Mouse (Mus musculus): ENCODE data around the gene Prpf40b.

The Prpf40b gene

DNA sequence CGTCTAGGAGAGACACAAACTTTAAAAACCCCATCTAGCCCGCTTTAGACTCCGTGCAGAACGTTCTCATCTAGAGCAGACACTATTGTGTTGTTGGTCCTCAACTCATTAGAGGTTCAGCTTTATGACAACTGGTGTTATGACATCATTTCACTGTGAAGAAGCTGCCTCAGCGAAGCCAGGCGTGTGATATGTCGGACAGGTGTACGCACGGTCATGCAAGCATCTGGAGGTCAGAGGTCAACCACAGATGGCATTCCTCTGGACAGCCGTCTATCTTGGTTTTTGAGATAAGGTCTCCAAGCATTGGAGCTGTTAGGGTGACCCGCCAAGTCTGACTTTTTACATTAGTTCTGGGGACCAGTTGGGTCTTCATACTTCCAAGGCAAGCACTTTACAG lies 4.3 kb upstream of the Prpf40b start:
- no peak for DNase-seq (ENCODE audit: low spot score in 2 of 2)

DNA sequence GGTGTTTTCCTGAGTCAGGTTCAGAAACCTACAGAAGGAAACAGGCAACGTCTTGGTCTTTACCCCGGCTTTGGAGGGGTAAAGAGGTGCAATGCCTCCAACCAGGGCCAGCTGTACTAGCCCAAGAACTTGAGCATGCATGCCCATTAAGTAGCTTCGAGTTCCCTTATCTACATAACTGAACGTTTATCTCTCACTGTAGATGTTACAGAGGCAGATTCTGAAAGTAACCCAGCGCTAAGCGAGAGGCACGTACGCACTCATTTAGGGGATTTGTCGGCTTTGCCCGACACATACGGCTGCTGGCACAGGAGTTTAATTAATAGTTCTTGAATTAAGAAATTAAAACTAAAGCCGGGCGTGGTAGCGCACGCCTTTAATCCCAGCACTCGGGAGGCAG lies 600 bp upstream of the Prpf40b start:
- no peak for DNase-seq (ENCODE audit: low spot score in 2 of 2)

DNA sequence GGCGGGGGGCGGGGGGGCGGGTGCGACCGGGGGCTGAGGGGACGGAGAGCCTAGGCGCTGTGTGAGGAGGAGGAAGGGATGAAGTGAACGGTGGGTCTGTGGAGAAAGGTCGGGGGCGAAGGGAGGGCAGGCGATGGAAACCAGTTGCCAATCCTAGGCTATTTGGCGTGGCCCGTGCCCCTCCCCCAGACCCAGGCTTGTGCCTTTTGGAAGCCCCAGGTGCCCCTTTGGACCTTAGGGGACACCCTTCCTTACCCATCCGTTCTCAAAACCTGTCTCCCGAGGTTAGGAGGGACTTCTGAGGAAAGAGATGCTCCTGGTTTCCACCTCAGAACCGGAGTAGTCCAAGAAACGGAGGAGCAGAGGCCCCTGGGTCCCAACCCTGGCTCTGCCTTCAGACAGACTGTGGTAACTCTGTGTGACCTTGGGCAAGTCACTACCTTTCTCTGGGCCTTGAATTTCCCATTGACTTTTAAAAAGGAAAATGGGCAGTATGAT lies 646 bp downstream of the Prpf40b start, which contains the start of gene Fam186b:
Gene Fam186b, minus strand, starts transcription at position 405 of the 498 bp plus-strand sequence.
- no peak for DNase-seq (ENCODE audit: low spot score in 2 of 2)

DNA sequence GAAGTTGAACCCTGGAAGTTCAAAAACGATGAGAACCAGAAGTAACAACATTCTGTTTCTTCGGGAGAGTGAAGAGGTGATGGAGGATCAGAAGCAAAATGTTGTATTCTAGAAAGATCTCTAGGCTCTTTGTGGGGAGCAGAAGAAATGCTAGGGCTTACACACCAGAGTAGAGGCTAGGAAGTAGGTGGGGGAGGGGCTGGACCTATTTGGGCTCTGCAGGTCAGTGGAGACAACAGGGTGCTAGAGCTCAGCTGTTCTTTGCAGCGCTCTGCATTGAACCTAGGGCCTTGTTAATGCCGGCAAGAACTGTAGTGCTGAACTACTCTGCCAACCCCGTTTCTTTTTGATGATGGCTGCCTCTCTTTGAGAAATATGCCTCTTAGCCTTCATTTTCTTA lies 1.3 kb downstream of the Prpf40b start:
- no peak for DNase-seq (ENCODE audit: low spot score in 2 of 2)

DNA sequence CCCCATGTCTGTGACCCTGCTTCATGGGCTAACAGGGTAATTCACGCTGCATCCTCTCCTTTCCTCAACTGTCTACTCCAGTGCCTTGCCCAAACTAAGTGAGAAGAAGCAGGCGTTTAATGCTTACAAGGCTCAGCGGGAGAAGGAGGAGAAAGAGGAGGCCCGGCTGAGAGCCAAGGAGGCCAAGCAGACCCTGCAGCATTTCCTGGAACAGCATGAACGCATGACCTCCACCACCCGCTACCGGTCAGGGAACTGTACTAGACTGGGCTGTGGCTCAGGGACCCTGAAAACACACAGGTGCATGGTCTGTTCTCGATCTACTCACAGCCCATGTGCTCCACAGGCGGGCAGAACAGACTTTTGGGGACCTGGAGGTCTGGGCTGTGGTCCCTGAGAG lies 12.6 kb downstream of the Prpf40b start:
- DNase-seq (ENCODE audit: low spot score in 2 of 2), result no peak

DNA sequence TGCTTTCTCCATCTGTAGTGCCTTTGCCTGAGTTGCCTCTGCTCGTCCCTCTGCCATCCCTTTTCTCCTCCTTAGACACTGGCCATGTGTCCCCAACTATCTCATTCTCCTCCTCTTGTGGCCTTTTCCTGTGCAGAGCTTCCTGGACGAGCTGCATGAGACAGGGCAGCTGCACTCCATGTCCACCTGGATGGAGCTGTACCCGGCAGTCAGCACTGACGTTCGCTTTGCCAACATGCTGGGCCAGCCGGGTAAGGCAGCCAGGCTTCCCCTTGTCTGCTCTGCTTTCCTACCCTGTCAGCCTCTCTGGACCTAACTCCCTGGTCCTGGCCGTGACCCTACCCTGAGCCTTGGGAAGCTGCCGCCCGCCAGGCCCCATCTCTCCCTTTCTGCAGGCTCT lies 14.7 kb downstream of the Prpf40b start:
- no peak for DNase-seq (ENCODE audit: low spot score in 2 of 2)

DNA sequence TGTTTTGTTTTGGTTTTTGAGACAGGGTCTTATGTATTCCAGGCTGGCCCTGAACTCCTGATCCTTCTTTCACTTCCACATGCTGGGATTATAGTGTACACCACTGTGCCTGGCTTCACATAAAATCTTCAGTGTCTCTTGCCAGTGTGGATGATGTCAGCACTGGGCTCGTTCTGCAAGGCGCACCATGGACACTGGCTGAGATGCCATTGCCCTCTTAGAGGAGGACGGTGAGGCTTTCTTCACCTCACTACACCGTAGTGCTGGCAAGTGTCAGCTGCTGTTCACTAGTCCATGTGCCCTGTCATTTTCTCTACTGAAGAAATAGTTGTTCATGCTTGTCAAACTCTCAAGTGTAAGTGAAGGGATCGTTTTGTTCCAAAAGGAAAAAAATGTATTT lies 15.7 kb downstream of the Prpf40b start:
- DNase-seq (ENCODE audit: low spot score in 2 of 2), result no peak

DNA sequence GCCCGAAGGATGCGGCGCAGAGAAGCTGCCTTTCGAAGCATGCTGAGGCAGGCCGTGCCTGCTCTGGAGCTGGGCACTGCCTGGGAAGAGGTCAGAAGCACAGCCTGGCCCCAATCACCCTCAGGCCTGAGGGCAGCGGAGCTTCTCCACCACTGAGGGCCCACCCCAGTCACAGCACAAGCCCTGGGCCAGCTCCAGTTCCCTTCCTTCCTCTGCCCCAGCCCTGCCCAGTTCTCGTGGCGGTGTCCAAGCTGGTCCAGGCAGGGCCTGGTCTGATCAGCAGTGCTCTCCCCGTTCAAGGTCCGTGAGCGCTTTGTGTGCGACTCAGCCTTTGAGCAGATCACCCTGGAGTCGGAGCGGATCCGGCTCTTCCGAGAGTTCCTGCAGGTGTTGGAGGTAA lies 20.0 kb downstream of the Prpf40b start:
- no peak for DNase-seq (ENCODE audit: low spot score in 2 of 2)

DNA sequence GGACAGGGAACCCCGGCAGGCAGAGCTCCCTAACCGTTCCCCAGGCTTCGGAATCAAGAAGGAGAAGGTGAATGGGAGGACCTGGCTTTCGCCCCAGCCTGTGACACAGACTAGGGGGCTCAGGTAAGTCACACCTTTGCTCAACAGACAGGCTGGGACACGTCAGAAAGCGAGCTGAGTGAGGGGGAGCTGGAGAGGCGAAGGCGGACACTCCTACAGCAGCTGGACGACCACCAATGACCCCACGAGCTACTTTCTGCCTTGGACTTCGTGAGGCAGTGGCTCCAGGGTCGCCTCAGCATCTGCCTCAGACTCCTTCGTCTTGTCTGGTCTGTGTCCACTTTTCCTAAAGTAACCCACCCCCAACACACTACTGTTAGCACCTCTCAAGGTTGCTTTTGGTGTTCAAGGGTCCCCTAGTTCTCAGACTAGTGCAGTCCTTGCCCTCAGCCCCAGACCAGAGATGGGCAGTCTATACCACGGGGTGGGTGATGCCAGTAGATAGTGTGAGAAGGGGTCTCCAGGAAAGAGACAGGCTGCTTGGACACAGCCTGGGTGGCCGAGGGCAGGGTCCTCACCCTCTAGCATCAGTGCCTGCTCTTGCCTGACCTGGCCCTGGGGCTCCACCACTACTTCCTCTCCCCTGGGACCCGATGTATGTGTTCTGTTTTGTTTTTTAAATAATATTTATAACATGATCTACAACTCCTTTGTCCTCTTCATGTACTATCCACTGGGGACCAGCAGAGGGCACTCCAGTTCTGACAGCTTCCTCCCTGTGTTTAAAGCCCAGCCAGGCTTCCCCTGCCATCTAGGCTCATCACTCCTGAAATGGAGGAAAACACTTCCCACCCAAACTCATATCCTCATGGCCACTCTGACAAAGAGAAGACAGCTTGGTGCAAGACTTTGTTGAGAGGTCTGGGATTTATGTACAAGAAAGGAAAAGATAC lies 21.7 kb downstream of the Prpf40b start:
- DNase-seq (ENCODE audit: low spot score in 2 of 2), result peak; percentile 54 to 61

DNA sequence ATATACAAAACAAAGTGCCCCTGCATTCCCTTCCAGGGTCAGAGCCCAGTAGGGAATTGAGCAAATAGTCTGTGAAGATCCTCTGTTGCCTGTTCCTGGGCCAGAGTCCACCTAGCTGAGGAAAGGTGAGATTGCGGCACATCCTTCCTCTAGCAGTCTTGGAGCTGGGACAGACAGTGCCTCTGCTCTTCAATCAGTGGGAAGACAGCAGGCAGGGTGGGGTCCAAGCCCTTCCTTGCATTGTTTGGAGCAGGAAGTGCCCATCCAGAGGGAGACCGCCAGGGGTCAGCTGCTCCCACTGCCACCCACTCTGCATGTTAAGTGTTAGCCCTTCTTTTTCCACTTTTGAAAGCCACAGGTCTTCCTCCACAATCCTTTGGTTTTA lies 22.4 kb downstream of the Prpf40b start:
- DNase-seq (ENCODE audit: low spot score in 2 of 2), result no peak

DNA sequence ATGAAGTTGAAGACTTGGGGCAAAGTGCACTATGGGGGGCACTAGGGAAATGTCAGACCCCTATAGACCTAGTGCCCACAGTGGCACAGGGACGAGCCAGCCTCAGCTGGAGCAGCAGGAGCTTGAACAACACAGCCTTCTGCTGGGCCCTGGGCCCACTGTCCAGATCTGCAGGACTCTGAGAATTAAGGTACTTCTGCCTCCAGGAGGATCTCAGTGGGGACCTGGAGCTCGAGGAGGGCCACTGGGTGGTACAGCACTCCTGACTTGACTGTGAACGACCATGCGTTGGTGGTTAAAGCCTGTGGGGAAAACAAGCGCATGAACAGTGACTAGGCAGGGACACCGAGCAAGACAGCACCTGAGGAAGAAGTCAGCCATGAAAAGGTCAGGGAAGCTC lies 23.2 kb downstream of the Prpf40b start:
- no peak for DNase-seq (ENCODE audit: low spot score in 2 of 2)

DNA sequence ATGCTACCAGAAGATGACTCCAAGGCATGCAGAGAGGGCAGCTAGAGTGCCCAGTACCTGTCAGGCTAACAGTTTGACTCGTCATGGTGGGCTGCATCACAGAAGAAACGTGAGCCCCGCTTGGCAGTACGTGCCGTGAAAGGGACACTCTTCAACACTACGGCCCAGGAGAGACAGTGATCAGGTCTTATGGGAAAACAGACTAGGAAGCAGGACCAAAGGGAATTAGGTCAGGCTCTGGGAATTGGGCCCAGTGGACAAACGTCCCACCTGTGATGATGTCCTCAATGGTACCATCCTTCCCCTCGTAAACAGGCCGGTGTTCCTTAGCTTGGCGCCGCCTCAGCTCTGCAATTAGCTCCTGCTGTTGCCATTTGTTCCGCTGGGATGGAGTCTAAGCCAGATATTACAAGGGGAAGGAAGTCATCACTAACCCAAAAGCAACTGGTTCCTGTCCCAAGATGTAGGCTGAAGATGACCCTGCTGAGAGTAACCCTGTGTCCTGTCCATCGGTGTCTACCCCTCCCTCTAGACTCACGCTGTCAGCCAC lies 24.0 kb downstream of the Prpf40b start:
- no peak for DNase-seq (ENCODE audit: low spot score in 2 of 2)

DNA sequence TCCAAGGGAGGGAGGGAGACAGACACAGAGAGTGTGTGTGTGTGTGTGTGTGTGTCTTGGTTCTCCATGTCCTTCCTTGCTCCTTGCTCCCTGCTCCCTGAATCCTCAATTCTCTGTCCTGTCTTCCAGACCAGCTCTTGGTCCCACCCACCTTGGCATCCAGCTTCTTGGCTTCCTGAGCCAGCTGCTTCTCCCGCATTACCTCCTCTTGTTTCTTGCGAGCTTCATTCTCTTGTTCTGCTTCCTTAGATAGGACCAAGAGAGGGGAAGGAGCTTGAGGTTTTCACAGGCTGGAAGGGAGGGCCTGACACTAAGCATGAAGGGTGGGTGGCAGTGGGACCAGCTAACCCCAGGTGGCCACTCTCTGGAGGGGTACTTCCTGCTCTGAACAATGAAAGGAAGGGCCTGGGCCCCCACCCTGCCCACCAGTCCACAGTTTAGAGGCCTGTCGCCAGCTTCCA lies 24.6 kb downstream of the Prpf40b start:
- DNase-seq (ENCODE audit: low spot score in 2 of 2), result no peak

DNA sequence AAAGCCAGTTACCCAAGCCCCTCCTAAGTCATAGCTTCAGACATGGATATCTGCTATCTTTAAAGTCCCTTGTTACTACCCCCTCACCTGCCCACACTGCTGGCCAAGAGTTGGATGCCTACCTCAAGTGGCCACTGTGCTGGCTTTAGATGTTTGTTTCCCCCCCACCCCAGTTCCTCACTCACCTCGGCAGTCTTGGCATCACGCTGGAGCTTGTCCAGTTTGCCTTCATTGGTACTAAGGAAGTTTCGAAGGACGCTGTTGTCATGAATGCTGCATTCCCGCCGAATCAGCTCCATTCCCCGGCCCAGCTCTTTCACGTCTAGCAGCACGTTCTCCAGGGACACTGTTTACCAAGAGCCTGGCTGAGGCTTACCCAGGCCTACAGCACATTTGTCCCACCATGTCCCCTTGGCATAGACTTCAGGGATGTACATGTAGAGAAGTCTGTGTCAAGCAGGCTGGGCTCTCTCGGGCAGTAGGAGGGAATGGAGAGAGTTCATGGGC lies 25.3 kb downstream of the Prpf40b start:
- no peak for DNase-seq (ENCODE audit: low spot score in 2 of 2)

DNA sequence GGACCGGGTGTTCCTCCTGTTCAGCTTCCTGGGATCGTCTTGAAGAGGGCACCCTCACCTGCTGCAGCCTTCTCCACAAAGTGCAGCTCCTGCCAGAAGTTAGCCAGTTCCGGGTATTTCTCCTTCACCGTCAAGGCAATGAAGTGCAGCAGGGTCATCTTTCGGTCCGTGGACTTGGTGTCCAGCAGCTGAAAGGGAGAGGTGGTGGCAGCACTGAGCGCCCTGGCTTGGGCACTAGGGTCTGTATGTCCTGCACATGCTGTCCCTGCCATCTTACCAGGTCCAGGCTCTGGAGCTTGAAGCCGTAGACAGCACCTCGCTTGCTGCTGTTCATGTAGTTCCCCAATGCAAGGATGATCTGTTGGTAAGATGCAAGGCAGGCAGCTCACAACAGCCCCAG lies 26.1 kb downstream of the Prpf40b start:
- no peak for DNase-seq (ENCODE audit: low spot score in 2 of 2)

DNA sequence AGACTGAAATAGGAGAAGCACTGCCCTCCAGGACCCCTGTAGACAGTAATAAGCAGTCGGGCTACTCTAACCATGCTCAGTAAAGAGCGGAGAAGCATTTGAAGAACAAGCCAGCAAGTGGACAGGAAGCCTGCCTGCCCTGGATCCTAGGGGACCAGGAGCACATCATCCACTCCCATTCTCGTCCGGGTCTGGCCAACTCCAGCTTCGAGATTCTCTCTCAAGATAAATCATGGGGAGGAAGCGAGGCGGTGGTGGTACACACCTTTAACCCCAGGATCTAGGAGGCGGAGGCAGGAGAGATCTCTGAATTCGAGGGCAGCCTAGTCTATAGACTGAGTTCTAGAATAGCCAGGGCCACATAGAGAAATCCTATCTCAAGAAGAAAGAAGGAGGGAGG lies 29.3 kb downstream of the Prpf40b start:
- DNase-seq (ENCODE audit: low spot score in 2 of 2), result no peak

DNA sequence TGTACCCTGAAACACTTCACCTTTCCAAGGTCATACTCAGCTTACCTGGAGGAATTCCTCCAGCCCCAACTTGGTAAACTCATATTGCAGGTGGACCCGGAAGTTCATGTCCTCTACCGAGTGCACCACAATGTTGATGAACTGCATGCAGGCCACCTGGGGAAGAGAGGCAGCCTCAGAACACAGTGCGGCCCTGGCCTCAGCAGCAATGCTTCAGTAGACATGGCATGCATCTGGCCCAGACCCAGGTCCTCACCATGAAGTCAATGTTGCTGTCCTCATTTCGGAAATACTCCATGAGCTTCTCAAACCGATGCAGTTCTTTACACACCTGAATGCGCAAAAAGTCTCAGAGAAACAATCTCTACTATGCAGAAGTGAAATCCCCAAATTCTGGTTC lies 30.7 kb downstream of the Prpf40b start:
- no peak for DNase-seq (ENCODE audit: low spot score in 2 of 2)

DNA sequence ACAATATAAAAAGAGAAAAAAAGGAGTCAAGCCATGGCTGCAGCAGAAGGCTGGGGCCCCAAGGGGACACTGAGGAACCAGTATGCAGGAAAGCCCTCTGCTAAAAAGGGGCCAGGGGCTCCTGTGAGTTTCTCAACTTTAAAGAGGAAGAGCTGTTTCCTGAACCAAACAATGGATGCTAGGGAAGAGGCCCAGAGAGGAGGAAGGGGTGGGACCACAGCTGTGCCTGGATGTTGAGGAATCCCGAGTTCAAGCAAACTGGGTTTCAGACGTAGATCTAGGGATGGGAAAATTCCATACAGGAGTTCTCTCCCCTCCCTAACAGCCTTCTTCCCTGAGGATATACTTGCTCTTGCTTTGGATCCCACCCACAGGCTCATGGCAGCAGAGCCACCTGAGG lies 31.5 kb downstream of the Prpf40b start:
- no peak for DNase-seq (ENCODE audit: low spot score in 2 of 2)

DNA sequence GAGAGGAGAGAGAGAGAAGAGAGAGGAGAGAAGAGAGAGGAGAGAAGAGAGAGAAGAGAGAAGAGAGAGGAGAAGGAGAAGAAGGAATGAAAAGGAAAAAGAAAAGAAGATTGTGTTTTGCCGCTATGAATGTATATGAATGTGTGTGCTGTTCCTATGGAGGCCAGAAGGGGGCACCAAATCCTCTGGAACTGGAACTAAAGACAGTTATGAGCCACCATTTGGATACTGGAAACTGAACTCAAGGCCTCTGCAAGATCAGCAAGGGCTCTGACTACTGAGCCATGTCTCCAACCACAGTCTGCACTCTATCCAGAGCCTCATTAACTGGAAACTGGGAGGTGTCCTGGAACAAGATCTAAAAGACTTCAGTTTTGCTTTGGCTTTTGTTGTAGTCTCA lies 32.1 kb downstream of the Prpf40b start:
- DNase-seq (ENCODE audit: low spot score in 2 of 2), result no peak

DNA sequence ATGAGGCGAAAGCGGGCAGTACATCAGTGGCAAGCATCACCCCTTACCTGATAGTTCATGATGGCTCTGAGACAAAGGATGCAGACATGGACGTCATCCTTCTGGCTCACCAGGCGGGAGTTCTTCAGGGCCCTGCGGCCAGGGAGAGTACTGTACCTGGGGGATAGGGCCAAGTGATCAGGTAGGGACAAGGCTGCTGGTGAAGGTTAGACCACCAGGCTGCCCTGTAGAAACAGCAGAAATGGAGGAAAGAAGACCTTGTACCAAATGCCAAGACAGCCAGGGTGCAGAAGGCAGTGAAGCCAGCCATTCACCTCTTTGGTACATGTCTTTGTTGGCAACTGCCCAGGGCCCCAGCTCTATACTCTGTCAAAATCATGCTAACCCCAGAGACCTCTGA lies 33.1 kb downstream of the Prpf40b start:
- no peak for DNase-seq (ENCODE audit: low spot score in 2 of 2)

DNA sequence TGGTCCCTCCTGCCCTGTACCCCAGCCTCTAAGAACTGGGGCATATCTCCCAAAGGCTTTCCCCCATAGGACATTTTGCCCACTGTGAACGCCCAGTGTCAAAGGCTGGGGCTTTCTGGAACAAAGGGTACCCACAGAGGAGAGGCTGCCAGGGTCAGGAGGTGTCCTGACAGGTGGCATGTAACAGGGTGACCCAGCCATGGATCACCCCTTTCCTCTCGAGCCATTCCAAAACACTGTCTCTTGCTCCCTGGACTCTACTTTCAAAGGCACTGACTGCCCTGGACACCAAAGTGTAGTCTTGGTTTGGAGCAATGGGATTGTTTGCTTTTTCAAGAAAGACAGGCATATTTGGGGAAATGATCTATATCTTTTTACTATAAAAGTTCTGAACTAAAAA lies 35.4 kb downstream of the Prpf40b start:
- DNase-seq (ENCODE audit: low spot score in 2 of 2), result no peak

DNA sequence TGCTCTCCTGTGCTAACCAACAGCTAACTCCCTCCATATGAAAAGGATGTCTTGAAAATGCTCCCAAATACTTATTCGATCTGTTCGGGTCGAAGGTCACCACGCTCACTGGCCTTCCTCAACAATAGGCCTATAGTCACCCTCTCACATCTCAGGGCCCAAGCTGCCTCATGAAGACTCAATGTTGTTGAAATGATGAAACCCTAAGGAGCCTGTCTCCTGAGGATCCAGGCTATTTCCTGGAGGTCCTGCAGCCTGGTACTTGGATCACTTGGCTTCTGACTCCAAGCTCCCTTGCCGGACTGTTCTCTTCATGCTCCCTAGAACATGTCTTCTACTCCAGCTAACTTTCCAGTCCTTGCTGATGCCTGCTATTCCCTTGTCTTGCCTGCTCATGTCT lies 36.5 kb downstream of the Prpf40b start:
- DNase-seq (ENCODE audit: low spot score in 2 of 2), result no peak

DNA sequence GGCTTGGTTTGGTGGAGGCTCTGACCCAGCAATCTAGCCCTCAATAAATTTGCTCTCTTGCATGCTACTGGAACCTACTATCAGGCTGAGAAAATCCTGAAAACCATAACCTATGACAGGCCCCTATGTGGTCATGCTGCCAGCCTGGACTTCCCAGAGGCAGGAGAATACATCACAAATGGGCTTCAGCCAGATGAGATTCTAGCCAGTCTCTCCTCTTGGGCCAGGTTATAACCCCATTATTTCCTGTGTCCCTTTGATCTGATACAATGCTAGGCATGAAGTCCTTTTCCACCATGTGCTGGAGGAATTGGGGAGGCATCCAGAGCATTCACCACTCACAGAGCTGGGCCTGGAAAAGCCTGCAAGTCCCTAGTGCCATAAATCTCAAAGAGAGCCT lies 37.2 kb downstream of the Prpf40b start:
- DNase-seq (ENCODE audit: low spot score in 2 of 2), result no peak

Measured in right cerebral cortex, postnatal 36 days (tissue).